In the genomic region with DNA sequence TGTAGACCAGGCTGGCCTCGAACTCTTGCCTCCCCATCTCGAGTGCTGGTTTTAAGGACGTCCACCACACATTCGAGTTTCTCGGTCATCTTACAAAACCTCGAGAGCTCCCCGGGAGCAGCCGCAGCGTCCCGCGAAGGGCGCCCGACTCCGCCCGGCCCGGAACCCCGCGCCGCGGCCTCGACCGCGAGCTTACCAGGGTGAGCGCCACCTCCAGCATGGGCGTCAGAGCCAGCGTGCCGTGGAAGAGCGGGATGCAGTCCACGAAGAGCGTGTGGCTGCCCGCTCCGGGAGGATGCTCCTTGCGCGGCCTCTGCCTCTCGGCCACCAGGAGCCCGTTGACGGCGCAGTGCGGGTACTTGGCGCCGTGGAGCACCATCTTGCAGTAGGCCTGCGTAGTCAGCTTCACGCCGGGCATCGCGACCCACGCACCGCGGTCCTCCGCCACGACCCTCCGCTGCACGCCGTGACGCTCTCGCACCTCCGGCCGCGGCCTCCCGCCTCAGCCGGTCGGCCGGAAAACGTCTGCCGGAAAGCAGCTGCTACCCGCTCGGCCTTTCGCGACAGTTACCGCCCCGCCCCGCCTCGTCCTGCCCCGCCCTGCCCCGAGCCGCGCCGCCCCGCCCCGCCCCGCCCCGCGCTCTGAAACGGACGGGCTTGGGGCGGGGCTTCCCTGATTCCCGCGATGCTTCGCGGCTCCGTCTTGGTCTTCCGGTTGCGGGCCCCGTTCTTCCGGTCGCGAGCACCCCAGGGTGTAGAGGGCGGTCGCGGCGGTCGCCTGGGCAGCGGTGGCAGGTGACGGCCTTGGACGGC, we compare ENCODE assay signal across 8 mouse cellular contexts. TPM values are rescaled to one million over a fixed set of nuclear protein-coding genes. Genes with fewer than 3 reads are reported as not detected.
DNase-seq lines count a peak whose midpoint lies in the region; ATAC-seq and TF ChIP-seq lines count a peak whose summit lies in the region.

A gene (minus strand): TSS at position 519 of the 813 bp plus-strand sequence.
A gene (plus strand): TSS at position 662 of the 813 bp plus-strand sequence.

- TF ChIP-seq POLR2A in lung, adult 2 months (IDR thresholded peaks at IDR 0.05; ENCODE audit: borderline replicate concordance, extremely low read depth, low read depth, low read length) = peak; percentile 89

- no peaks in the 10 kb centered on the region for H3K9me3 ChIP-seq in G1E (replicated peaks)
- H3K9me3 ChIP-seq in forebrain, postnatal 0 days (ENCODE audit: low read length) = no peaks in the 10 kb centered on the region
- H3K9me3 ChIP-seq in neural tube, embryonic 15.5 days (replicated peaks) = no peaks in the 10 kb centered on the region

- peak within 1 kb of the TSS; percentile 87 for H3K27ac ChIP-seq in forebrain, postnatal 0 days (ENCODE audit: low read depth, low read length)
- H3K27ac ChIP-seq in layer of hippocampus, adult 2 months = peak within 1 kb of the TSS; percentile 97
- H3K27ac ChIP-seq in neural tube, embryonic 15.5 days (replicated peaks) = peak within 1 kb of the TSS; percentile 89

- peak within 1 kb of the TSS; percentile 100 for H3K4me3 ChIP-seq in G1E (ENCODE audit: low read depth, low read length)
- peak within 1 kb of the TSS; percentile 91 for H3K4me3 ChIP-seq in forebrain, postnatal 0 days (ENCODE audit: low read depth, low read length)
- peak within 1 kb of the TSS; percentile 100 for H3K4me3 ChIP-seq in layer of hippocampus, adult 2 months
- peak within 1 kb of the TSS; percentile 97 for H3K4me3 ChIP-seq in lung, adult 2 months (replicated peaks; ENCODE audit: extremely low read depth, low read depth, low read length)
- H3K4me3 ChIP-seq in neural tube, embryonic 15.5 days (replicated peaks) = peak within 1 kb of the TSS; percentile 76

- no peaks in the 10 kb centered on the region for H3K27me3 ChIP-seq in G1E (ENCODE audit: insufficient read depth, low read length)
- no peaks in the 10 kb centered on the region for H3K27me3 ChIP-seq in forebrain, postnatal 0 days (ENCODE audit: insufficient read depth, low read length)
- H3K27me3 ChIP-seq in neural tube, embryonic 15.5 days (replicated peaks) = no peaks in the 10 kb centered on the region

- H3K4me2 ChIP-seq in forebrain, postnatal 0 days (ENCODE audit: low read depth) = peak within 1 kb of the TSS; percentile 70
- H3K4me2 ChIP-seq in neural tube, embryonic 15.5 days = peak within 1 kb of the TSS; percentile 84

- peaks cover 73% of the 10 kb centered on the region for H3K36me3 ChIP-seq in G1E (replicated peaks)
- peaks cover 23% of the 10 kb centered on the region for H3K36me3 ChIP-seq in forebrain, postnatal 0 days (ENCODE audit: insufficient read depth)
- peaks cover 29% of the 10 kb centered on the region for H3K36me3 ChIP-seq in neural tube, embryonic 15.5 days

- peak; percentile 94 for DNase-seq in G1E (ENCODE audit: low spot score)
- peak; percentile 93 to 95 for DNase-seq in cerebellum, adult 18-20 months
- peak; percentile 95 for DNase-seq in forebrain, postnatal 0 days
- DNase-seq in heart, postnatal 4 days = peak; percentile 95
- peak; percentile 88 to 89 for DNase-seq in layer of hippocampus, adult 2 months (ENCODE audit: low spot score in 2 of 2)
- DNase-seq in lung, adult 2 months = peak; percentile 90
- peak; percentile 98 for DNase-seq in testis, postnatal 10 days (ENCODE audit: low spot score)

- WGBS in forebrain, postnatal 0 days = 2% methylated on average over 100 of the region's 105 CpGs
- WGBS in lung, adult 2 months = under 1% methylated on average over 105 of the region's 105 CpGs
- under 1% methylated on average over 91 of the region's 105 CpGs for WGBS in neural tube, embryonic 15.5 days

- H3K4me1 ChIP-seq in G1E (ENCODE audit: insufficient read depth, low read depth, low read length) = peaks cover 70% of the 10 kb centered on the region
- H3K4me1 ChIP-seq in forebrain, postnatal 0 days (ENCODE audit: insufficient read depth) = peaks cover 14% of the 10 kb centered on the region
- peaks cover 13% of the 10 kb centered on the region for H3K4me1 ChIP-seq in lung, adult 2 months (ENCODE audit: control insufficient read depth, insufficient read depth, low read length)
- H3K4me1 ChIP-seq in neural tube, embryonic 15.5 days = peaks cover 75% of the 10 kb centered on the region

- no peak for TF ChIP-seq CTCF in G1E (IDR thresholded peaks at IDR 0.05; ENCODE audit: low read depth, low read length)
- TF ChIP-seq CTCF in forebrain, postnatal 0 days (IDR thresholded peaks at IDR 0.05; ENCODE audit: low read depth) = peak; percentile 42
- 0 out of 2 replicates have a peak, but pooled peaks have one; percentile 35 for TF ChIP-seq CTCF in layer of hippocampus, adult 2 months (conservative IDR thresholded peaks at IDR 0.05)
- no peak for TF ChIP-seq CTCF in lung, adult 2 months (IDR thresholded peaks at IDR 0.05; ENCODE audit: insufficient read depth, low read length)

- peak; percentile 71 for ATAC-seq in G1E (ENCODE audit: extremely low read depth, insufficient number of reproducible peaks, low FRiP score, poor library complexity, severe bottlenecking)
- ATAC-seq in forebrain, postnatal 0 days = peak; percentile 96
- peak; percentile 95 for ATAC-seq in neural tube, embryonic 15.5 days (ENCODE audit: low FRiP score)

- H3K9ac ChIP-seq in forebrain, postnatal 0 days = peak within 1 kb of the TSS; percentile 95
- H3K9ac ChIP-seq in neural tube, embryonic 15.5 days (replicated peaks) = peak within 1 kb of the TSS; percentile 89

RNA-seq across cellular contexts. Expression of the first gene that starts in this region (rescaled TPM):
- total RNA-seq in G1E (2014; fragmentation: Nextera tagmentation) (not detected in 2 replicates), G1E (2017) (not detected in 2 replicates)
- 0.77 and 1.2 TPM in 2 replicates for polyA plus RNA-seq in G1E (2012)
- total RNA-seq in forebrain, postnatal 0 days (2014; rRNA removed) = 7.0 and 9.2 TPM in 2 replicates
- 12.4 and 14.8 TPM in 2 replicates for polyA plus RNA-seq in forebrain, postnatal 0 days (2015; fragmentation: Nextera tagmentation; extraction: Ambion mirVana)
- total RNA-seq in heart, postnatal 4 days (2021) = not detected
- total RNA-seq in layer of hippocampus, adult 2 months (2021) = under 1 TPM in 1 of 2 experiments, not detected in 1; 0.69 TPM
- polyA plus RNA-seq in lung, adult 2 months (2012; rRNA removed) = 0.92 and 1.3 TPM in 2 replicates
- 3.3 and 5.2 TPM in 2 replicates for polyA plus RNA-seq in neural tube, embryonic 15.5 days (2015; fragmentation: Nextera tagmentation; extraction: Ambion mirVana)

RNA-seq across cellular contexts. Expression of the second gene that starts in this region (rescaled TPM):
- 248 and 277 TPM in 2 replicates for total RNA-seq in G1E (2014; fragmentation: Nextera tagmentation)
- total RNA-seq in G1E (2017) = 542 and 638 TPM in 2 replicates
- 180 and 328 TPM in 2 replicates for polyA plus RNA-seq in G1E (2012)
- 436 and 703 TPM in 2 replicates for total RNA-seq in forebrain, postnatal 0 days (2014; rRNA removed)
- 1,351 and 1,499 TPM in 2 replicates for polyA plus RNA-seq in forebrain, postnatal 0 days (2015; fragmentation: Nextera tagmentation; extraction: Ambion mirVana)
- total RNA-seq in heart, postnatal 4 days (2021) = 1,000 to 10,000 TPM; 2,981 to 3,274 TPM
- total RNA-seq in layer of hippocampus, adult 2 months (2021) = 1,000 to 10,000 TPM in 1 of 2 experiments, 100 to 1,000 TPM in 1; 991 to 1,040 TPM
- 606 and 728 TPM in 2 replicates for polyA plus RNA-seq in lung, adult 2 months (2012; rRNA removed)
- 1,232 and 1,334 TPM in 2 replicates for polyA plus RNA-seq in neural tube, embryonic 15.5 days (2015; fragmentation: Nextera tagmentation; extraction: Ambion mirVana)

Comparison
In these comparisons a context has a peak if more than half of its experiments do, and no peak if none do; other contexts are left out.
1. Peak in every context shown above with its lines: DNase-seq, ATAC-seq, H3K4me3 ChIP-seq and H3K27ac ChIP-seq.
2. CTCF ChIP-seq: peak in forebrain, postnatal 0 days (single experiment) and layer of hippocampus, adult 2 months (single experiment); none in G1E (single experiment) and lung, adult 2 months (single experiment).